Mouse (Mus musculus) cerebellum, postnatal 14 days (tissue): ENCODE data around the gene Rbmx.

Experiments used
- DNase-seq, 2 experiments: peaks; one replicate each; pipeline ENCODE4 v3.0.0; 2021; ENCODE audit warnings: mixed read lengths in 2 of 2

Rbmx gene

GRCm38 (mm10) chrX:57392367-57393246 lies at the start of gene Rbmx:
TSS of gene Rbmx (minus strand) at chrX:57393036.
- peak; percentile 85 to 89 for DNase-seq

- no peak for DNase-seq
Observed at GRCm38 (mm10) chrX:57433897-57434296, 41.1 kb upstream of the Rbmx start.

- DNase-seq, result peak; percentile 5 to 27
Observed at GRCm38 (mm10) chrX:57431610-57432009, 38.8 kb upstream of the Rbmx start.

- DNase-seq, result peak in 1 of 2 experiments; percentile 20
Observed at GRCm38 (mm10) chrX:57408769-57409168, 15.9 kb upstream of the Rbmx start, which contains the start of gene Gm364. TSS of gene Gm364 (plus strand) at chrX:57409154.

GRCm38 (mm10) chrX:57403651-57404050 lies 10.8 kb upstream of the Rbmx start:
- peak; percentile 9 to 22 for DNase-seq

- DNase-seq, result no peak
Observed at GRCm38 (mm10) chrX:57401388-57401787, 8.6 kb upstream of the Rbmx start.

GRCm38 (mm10) chrX:57393412-57393811 lies 576 bp upstream of the Rbmx start:
- DNase-seq, result peak in 1 of 2 experiments; percentile 17

GRCm38 (mm10) chrX:57380915-57381314 lies 11.9 kb downstream of the Rbmx start:
- DNase-seq, result peak; percentile 39 to 49

- no peak for DNase-seq
Observed at GRCm38 (mm10) chrX:57378579-57378978, 14.3 kb downstream of the Rbmx start.

GRCm38 (mm10) chrX:57377096-57377495 lies 15.7 kb downstream of the Rbmx start:
- DNase-seq, result no peak

- no peak for DNase-seq
Observed at GRCm38 (mm10) chrX:57374029-57374428, 18.8 kb downstream of the Rbmx start.

GRCm38 (mm10) chrX:57373543-57373942 lies 19.3 kb downstream of the Rbmx start:
- DNase-seq, result no peak

GRCm38 (mm10) chrX:57372965-57373364 lies 19.9 kb downstream of the Rbmx start:
- DNase-seq, result no peak

GRCm38 (mm10) chrX:57364891-57365569 lies 27.8 kb downstream of the Rbmx start:
- no peak for DNase-seq

- no peak for DNase-seq
Observed at GRCm38 (mm10) chrX:57359316-57359715, 33.5 kb downstream of the Rbmx start.

- DNase-seq, result no peak
Observed at GRCm38 (mm10) chrX:57339220-57339619, 53.6 kb downstream of the Rbmx start.

GRCm38 (mm10) chrX:57338371-57339211 lies 54.2 kb downstream of the Rbmx start, which contains the start of gene Arhgef6:
TSS of gene Arhgef6 (minus strand) at chrX:57338729.
- DNase-seq, result peak; percentile 30 to 41

GRCm38 (mm10) chrX:57337582-57337981 lies 55.3 kb downstream of the Rbmx start:
- DNase-seq, result no peak

- no peak for DNase-seq
Observed at GRCm38 (mm10) chrX:57336958-57337357, 55.9 kb downstream of the Rbmx start.

GRCm38 (mm10) chrX:57335313-57335712 lies 57.5 kb downstream of the Rbmx start:
- no peak for DNase-seq
